Mouse (Mus musculus) brain, adult 10 weeks (tissue): ENCODE measurements around the gene March2. TPM values are rescaled to one million over a fixed set of nuclear protein-coding genes. Genes with fewer than 3 reads are reported as not detected.

Experiments
- polyA plus RNA-seq: library from polyadenylated mRNA; stranded (reverse); fragments of 350-450 nt; fragmentation: Illumina TruSeq; extraction: RNeasy Lipid Tissue Mini Kit (QIAGEN cat#74804); gene quantifications from one replicate; pipeline ENCODE4 v1.2.3, GENCODE M21; 2015; ENCODE audit warnings: low read depth, low replicate concordance

March2 gene
- polyA plus RNA-seq = 123 TPM

DNA sequence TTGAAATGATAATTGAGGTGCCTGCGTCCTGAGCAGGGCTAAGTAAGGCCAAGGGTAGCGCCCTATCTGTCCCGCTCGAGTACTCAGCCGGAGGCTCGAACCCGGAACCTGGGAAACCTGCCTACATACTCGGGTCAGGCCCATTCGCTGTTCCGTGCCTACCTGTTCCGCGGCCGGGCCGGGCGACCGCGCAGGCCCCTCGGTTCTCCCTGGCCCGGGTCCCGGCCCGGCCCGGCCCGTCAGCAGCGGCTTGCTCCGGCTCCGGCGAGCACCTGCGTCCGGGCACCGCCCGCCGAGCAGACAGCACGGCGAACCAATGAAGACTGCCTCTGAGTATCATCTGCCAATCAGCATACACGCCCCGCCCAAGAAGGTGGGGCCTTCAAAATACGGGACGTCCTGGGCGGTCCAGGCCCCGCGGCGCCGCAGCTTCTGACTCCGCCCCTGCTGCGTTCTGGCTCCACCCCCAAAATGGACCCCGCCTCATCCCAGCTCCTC is at the start of gene March2:
TSS of gene March2 (minus strand) at position 287 of the 498 bp plus-strand sequence.

DNA sequence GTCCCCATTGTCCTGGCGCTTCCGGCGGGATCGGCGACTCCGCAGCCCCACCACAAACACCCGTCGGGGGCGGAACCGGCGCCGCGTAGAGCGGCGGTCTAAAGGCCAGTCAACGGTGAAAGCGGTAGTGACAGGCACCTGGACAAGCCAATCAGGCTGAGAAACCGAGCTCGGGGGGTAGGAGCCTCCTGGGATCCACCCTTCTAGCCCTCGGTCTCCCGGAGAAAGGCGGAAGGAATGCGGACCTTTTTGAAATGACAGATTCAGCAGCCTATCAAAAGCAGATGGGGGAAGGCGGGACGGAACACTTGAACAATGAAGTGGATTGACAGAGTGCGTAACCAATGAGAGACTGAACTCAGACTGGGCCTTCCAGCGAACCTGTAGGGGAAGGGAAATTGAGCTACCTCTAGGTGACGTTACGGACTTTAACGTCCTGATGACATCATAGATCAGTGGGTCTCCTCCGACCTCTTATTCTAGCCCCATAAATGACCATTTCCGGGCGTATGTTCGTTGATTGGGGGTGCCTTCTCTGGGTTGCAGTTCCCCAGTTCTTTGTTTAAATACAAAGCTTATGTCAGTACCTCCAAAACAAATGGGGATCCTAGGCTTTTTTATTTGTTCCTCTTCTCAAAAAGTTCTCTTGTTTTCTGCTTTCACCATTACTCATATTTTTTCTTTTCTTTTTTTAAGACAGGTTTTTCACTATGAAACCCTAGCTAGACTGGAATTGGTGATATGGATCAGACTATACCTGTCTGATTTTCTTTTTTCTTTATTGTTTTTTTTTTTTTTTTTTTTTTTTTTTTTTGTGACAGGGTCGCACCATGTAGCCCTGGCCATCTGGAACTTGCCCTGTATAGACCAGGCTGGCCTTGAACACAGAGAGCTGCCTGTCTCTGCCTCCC is 42.0 kb upstream of the March2 start, which contains the start of gene Rab11b:
TSS of gene Rab11b (minus strand) at position 276 of the 911 bp plus-strand sequence.

DNA sequence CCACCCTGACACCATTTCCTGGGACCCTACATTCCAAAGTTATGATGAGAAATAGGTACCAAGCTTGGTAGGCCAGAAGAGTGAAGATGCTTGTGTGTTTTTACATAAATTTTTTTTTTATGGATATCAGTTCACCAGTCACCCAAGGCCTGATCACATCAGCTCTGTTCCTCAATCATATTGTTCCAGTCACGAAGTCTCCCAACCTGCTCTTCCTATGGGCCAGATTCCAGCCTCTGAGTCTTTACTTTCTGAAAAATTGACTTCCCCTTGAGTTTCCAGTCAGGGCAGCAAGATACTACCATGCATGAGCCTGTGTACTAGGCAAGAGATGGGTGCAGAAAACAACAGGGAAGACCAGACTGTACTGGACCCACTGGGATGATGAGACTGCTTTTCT is 31.7 kb downstream of the March2 start, which contains the start of gene Hnrnpm:
TSS of gene Hnrnpm (minus strand) at position 101 of the 400 bp plus-strand sequence.

DNA sequence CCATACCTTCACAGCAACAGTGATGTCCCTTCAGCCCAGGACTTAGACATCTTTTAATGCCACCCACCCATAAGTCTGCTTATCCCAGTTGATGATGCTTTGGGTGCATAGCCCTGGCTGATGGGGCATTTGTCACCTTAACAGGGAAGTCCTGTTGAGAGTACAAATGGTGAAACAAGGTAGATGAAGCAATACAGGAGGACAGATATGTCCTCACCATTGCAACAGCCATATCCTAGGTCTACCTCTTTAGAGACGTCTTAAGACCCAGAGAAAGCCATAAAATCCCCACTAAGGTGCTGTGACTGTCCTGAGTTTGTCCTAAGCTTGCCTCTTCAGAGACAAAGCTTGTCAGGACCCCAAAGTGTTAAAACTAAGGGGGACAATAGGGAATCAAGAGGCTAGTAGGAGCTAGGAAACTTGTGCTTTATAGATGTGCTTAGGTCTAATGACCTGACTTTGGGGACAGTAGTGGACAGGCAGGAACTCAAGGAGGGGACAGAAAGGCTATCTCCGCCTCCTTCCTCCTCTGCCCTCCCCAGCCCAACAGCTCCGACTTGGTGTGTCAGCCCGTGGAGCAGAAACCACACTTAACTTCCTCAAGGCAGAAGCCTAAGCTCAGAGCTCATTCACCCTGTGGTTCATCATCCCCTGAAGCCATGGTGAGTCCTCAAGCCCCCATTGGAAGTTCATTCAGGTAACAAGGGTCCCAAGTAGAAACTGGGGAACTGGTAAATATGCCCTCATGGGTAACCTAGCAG is 80.8 kb downstream of the March2 start, which contains the start of gene Pram1:
TSS of gene Pram1 (plus strand) at position 541 of the 761 bp plus-strand sequence.

Other genes starting within 250 kb of the March2 start
- gene Adamts10, start 194.5 kb downstream of the March2 start, polyA plus RNA-seq = 24.4 TPM
- gene Myo1f, start 163.0 kb downstream of the March2 start, polyA plus RNA-seq = 3.2 TPM
- gene Zfp414, start 89.6 kb downstream of the March2 start, polyA plus RNA-seq = 36.4 TPM
- gene Pram1, start 80.6 kb downstream of the March2 start, polyA plus RNA-seq = not detected
- gene Hnrnpm, start 31.8 kb downstream of the March2 start, polyA plus RNA-seq = 103 TPM
- gene Rab11b, start 41.9 kb upstream of the March2 start, polyA plus RNA-seq = 275 TPM
- 4.1 TPM for gene Angptl4, start 63.2 kb upstream of the March2 start, polyA plus RNA-seq
- 37.8 TPM for gene Kank3, start 91.8 kb upstream of the March2 start, polyA plus RNA-seq
- gene Rps28, start 105.9 kb upstream of the March2 start, polyA plus RNA-seq = 822 TPM
- 455 TPM for gene Ndufa7, start 105.9 kb upstream of the March2 start, polyA plus RNA-seq
- 25.9 TPM for gene Cd320, start 124.4 kb upstream of the March2 start, polyA plus RNA-seq
- gene Gm7029, start 155.2 kb upstream of the March2 start, polyA plus RNA-seq = not detected
- gene Kifc1, start 172.0 kb upstream of the March2 start, polyA plus RNA-seq = 1.2 TPM
- gene Platr17, start 186.5 kb upstream of the March2 start, polyA plus RNA-seq = 1.1 TPM
- 20.5 TPM for gene Daxx, start 190.7 kb upstream of the March2 start, polyA plus RNA-seq
- gene Tapbp, start 197.2 kb upstream of the March2 start, polyA plus RNA-seq = 19.5 TPM
- gene Zbtb22, start 197.2 kb upstream of the March2 start, polyA plus RNA-seq = 25.3 TPM
- gene Rgl2, start 210.9 kb upstream of the March2 start, polyA plus RNA-seq = 73.9 TPM
- gene Pfdn6, start 221.7 kb upstream of the March2 start, polyA plus RNA-seq = 145 TPM
- 10.6 TPM for gene Wdr46, start 222.0 kb upstream of the March2 start, polyA plus RNA-seq
- gene B3galt4, start 232.8 kb upstream of the March2 start, polyA plus RNA-seq = 6.7 TPM
- gene Vps52, start 237.1 kb upstream of the March2 start, polyA plus RNA-seq = 65.0 TPM
- 1,085 TPM for gene Rps18, start 237.3 kb upstream of the March2 start, polyA plus RNA-seq